Mouse (Mus musculus) liver, embryonic 14.5 days (tissue): ENCODE measurements at regions not wholly inside any gene's neighbourhood (a gene's known extent, or its start where the extent isn't known, plus 50 kb on each side); places are given as distances from the start of the nearest gene placed in this dataset.

Experiments
- CTCF ChIP-seq: IDR thresholded peaks from 2 replicates; pipeline ENCODE4 v1.5.1; 2016; ENCODE audit warnings: antibody characterized with exemption, low read depth, control low read depth
- EP300 ChIP-seq: IDR thresholded peaks from 2 replicates; pipeline ENCODE4 v1.6.1; 2016; ENCODE audit warnings: antibody characterized with exemption, low read depth

DNA sequence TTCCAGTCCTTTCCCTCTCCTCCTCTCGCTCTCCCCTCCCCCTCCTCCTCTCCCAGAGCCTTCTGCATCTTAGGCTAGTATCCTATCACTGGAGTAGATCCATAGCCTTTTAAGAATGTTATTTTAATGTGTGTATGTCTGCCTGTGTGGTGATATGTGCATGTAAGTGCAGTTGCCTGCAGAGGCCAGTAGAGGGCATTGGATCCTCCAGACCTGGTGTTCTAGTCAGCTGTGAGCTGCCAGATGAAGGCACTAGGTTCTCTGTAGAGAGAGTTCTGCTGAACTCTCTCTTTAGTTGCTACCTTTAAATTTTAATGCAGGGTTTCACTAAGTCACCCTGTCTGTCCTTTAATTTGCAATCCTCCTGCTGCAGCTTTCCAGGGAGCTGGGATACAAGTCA is 83.9 kb upstream of the Id2 start:
- TF ChIP-seq CTCF (peak; percentile 57), EP300 (no peak)
